Mouse (Mus musculus): ENCODE results near the gene Blmh.

DNA sequence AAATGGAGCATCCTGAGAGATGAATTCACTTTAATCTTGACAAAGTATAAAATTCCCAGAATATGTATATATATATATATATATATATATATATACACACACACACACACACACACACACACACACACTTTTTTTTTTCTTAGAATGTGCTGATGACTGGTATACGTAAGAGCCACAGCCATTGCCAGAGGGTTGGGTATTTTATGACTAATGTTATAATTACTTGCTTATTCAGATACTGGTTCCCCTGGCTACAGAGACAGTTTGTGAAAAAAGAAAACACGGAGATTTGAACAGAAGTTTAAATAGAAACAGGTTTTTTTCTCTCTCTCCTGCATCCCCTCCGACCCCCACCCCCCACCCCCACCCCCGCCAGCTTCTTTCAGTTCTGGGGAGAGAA is 81.3 kb downstream of the Blmh start:
- no peak for TF ChIP-seq CTCF (IDR thresholded peaks at IDR 0.05; ENCODE audit: low read depth)
- TF ChIP-seq EP300 (IDR thresholded peaks at IDR 0.05; ENCODE audit: low read depth), result no peak

Measured in heart, postnatal 0 days (tissue).